Mouse (Mus musculus): ENCODE results near the gene Wdr20.
"Not testable (repeated sequence)": the region's sequence is repeated elsewhere in the genome, so short reads cannot be mapped to it uniquely, and the experiment has no call there.

- TF ChIP-seq CTCF (IDR thresholded peaks at IDR 0.05; ENCODE audit: borderline replicate concordance, control insufficient read depth, extremely low read depth, insufficient read depth, low read length, poor library complexity); POLR2A (IDR thresholded peaks at IDR 0.05; ENCODE audit: control insufficient read depth, extremely low read depth, insufficient read depth, low read length, poor library complexity): not testable (repeated sequence)
Measured at GRCm38 (mm10) chr12:110693378-110693777, 44.4 kb upstream of the Wdr20 start.

Data from thymus, adult 2 months (tissue).